Mouse (Mus musculus): Measurements from ENCODE around the gene Zdhhc7. TPM values are rescaled to one million over a fixed set of nuclear protein-coding genes. Genes with fewer than 3 reads are reported as not detected.

The Zdhhc7 gene
- total RNA-seq, 2 experiments from 2014 or later: 27.7 TPM

DNA sequence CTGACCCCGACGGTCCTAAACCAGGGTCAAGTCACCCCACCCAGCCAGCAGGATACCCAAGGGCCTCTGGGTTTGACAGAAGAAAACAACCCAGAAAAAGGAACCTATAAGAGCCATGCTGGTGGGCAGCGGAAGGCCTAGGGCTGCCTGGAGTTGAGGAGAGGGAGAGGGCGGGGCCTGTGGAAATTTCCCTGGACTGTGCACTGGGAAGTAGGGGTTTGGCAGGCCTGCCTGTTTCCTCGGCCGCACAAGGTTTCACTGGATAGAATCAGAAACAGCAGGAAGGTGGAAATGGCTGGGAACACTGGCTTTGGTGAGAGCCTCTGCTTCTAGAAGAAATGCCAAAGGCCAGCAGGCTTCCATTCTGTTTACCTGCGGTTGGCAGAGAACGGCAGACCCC lies 28.5 kb downstream of the Zdhhc7 start:
- intact Hi-C loops (cut with DNase I): no loop called here
- no peak for DNase-seq

DNA sequence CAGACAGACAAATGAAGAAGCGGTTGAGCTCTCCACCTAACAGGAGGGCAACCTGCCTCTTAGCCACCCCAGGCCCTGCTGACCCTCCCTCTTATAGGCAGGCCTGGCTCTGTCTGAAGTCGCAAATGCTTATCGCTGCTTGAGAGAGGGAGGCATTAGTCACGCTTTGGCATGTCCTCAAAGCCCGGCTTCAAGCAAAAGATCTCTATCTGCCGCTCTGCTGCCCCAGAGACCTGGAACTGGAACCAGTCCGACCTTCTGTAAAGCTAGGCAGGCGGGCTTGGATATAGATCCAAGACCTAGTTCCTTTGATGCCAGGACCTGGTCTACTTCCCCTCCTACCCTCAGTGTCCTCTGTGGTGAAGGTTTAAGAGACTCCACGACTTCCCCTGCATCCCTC lies 29.0 kb downstream of the Zdhhc7 start:
- intact Hi-C loops (cut with DNase I): no loop called here
- DNase-seq: peak; percentile 71

DNA sequence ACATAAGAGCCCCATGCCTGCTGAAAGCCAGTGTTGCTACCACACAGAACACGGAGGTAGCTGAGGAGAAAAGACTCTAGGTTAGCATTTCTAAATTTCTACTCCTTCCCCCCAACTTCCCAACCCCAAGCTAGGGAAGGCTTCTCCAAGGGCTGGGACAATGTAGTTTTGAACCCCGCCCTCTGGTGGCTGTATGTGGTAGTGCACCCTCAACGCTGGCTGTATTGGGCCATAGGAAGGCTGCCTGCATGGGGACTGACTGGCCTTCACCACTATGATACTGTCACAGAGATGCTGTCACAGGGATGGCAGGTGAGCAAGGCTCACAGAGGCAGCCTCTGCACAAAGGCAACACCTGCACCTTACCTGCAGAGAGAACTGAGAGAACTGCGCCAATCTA lies 29.6 kb downstream of the Zdhhc7 start:
- peak; percentile 87 for DNase-seq
- intact Hi-C loops (cut with DNase I): no loop called here

DNA sequence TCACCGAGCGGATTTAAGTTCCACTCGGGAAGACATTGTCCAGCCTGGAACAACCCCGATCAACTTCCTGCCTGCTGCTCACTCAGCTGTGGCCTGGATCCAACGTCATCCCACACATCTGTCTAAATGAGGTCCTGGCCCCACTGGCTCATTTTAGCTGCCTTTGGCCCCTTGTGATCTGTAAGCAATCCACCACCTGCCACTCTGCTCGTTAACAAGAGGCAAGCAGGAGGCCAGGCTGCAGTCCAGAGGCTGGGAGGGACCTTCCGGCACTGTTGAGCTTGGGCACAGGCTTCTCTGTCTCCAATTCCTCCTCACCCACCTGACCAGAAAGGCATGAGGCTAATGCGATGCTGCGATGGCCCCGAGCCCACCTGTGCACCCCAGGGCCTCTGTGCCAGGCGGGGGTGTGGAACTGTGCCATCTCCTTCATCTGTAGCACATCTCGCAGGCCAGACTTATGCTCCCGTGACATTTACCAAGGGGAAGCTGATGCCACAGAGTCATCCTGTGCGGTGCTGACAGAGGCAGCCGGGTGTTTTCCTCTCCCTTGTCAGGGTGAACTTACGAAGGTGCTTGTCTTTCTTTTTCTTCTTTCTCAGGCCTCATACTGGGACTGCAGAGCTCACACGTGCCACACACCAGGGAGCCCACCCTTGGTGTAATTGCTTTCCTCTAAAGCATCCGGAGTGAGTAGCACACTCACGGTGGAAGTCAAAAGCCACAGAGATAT lies 33.2 kb downstream of the Zdhhc7 start:
- peak; percentile 51 for DNase-seq
- intact Hi-C loops (cut with DNase I): no loop called here

DNA sequence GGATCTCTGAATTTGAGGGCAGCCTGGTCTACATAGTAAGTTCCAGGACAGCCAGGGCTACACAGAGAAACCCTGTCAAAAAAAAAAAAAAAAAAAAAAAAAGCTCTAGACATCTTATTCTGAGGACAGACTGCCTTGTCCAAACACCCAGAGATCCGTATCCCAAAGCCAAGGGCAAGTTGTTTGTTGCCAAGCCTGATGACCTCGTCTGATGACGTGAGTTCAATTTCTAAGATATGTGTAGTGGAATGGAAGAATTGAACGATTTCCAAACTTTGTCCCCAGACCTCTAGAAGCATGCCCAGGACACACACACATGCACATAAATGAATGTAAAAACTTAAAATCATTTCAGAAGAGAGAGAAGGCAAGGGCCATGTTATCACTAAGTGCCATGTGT lies 35.1 kb downstream of the Zdhhc7 start:
- intact Hi-C loops (cut with DNase I): no loop called here
- DNase-seq: no peak

DNA sequence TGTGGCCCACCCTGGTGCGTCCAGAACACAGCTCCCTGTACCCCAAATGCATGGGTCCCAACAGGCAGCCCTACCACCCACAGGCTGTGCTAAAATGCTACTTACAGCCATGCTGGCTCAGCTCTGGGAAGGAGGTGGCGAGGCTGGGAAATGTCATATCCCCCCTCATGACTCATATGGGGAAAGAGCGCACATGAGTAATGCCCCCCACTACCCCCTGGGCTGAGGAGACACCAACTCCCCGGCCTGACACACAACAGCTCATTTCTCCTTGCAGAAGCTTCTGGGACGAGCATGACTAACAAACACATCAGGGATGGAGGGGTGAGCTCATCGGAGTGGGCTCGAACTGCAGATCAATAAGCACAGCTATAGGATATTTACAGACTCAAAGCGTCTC lies 35.7 kb downstream of the Zdhhc7 start:
- intact Hi-C loops (cut with DNase I): no loop called here
- DNase-seq: no peak

DNA sequence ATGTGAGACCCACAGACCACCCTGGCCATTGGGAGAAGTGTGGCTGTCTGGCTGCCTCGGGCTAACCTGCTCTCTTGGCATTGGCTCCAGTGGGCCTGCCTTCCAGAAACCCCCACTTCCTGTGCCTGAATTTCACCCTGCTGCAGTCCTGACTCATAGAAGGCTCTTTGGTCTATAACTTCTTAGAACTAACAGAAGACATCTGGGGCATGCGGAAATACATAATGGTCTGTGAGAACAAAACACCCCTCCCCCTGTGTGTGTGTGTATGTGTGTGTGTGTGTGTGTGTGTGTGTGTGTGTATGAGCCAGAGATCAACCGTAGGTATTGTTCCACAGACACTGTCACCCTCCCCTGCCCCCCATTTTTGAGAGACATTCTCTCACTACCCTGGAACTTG lies 38.0 kb downstream of the Zdhhc7 start:
- intact Hi-C loops (cut with DNase I): no loop called here
- DNase-seq: no peak

DNA sequence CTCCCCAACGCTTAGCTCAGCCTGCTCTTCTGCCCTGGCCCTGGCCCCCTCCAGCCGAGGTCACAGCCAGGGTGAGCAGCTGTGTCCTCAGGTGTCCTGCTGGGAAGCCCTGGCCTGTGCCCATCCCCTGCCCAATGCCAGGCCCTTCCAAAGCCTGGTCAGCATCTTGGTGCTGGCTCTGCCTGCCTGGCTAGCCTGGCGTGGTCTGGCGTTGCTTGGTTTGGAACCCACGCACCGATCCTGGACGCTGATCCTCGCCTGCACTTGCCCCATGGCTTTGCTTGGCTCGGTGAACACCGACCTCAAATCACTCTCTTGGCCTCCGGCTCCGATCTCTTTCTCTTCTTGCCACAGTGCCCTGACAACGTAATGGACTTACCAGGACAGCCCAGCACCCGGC lies 38.5 kb downstream of the Zdhhc7 start:
- intact Hi-C loops (cut with DNase I): no loop called here
- DNase-seq: no peak

DNA sequence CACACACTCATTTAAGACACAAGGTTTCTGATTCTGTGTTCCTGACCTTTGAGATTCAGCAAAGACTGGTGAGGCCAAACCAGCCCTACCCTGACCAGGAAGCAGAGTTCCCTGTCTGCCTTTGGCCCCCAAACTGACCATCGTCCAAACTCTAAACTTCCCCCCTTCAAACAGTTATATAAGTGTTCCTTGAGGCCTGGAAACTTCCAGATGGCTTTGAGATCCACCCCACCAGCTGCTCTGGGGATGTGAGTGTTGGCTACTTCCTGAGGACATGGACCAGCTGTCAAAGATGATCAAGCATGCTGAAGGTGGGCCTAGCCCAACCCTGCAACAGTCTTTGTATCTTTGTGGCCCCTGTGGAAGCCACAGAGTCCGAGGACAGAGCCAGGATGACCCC lies 44.2 kb downstream of the Zdhhc7 start:
- intact Hi-C loops (cut with DNase I): no loop called here
- no peak for DNase-seq

DNA sequence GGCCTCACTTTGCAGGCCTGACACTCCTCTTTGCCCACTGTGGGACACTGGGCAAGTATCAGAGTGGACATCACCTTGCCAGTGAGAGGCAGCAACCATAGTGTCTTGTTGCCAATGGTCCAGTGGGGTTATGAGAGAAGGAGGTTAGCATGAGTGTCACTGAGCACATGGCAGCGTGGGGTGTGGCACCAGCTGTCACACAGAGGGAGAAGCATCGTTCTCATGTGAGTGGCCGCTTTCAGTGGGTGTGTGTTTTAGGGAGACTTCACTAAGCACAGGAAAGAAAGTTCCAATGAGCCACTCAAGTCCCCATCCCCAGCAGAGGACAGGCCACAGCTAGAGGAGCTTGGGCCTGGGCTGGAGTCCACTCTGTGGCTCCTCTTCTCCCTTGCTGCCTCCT lies 46.4 kb downstream of the Zdhhc7 start:
- DNase-seq: no peak
- intact Hi-C loops (cut with DNase I): no loop called here

DNA sequence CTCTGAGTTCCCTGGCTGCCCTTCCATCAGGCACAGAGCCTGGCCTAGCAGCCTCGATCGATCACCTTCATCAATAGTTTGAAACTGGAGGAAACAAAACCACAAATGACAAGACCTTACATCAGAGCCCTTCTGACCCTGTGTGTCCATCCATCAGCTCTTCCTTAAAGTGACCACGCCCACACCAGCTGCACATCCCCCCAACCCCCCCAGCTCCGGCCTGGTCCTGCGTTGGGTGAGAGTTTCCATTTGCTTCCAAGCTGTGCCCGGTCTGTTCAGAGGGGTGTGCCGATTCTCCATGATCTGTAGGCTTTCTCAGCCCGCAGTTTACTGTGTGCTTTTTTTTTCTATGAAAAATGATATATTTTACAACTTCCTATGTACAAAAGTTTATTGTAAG lies 49.0 kb downstream of the Zdhhc7 start:
- DNase-seq: no peak
- intact Hi-C loops (cut with DNase I): no loop called here

DNA sequence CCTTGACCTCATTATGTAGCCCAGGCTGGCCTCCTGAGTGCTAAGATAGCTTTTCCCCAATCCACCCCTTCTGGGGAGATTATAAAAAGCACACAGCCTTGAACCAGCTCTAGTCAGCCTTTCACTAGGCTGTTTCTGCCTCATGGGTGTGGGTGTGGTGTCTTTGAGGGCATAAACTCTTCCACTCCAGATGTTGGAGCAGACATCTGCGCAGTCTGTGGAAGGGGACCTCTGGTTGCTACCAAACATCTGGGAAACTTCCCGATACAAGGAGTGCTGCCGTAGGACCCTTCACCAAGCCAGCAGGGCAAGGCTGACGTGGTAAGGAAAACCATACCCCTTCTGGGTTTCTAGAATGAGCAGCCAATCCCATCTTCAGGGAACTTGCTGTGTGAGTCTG lies 49.4 kb downstream of the Zdhhc7 start:
- intact Hi-C loops (cut with DNase I): no loop called here
- no peak for DNase-seq

DNA sequence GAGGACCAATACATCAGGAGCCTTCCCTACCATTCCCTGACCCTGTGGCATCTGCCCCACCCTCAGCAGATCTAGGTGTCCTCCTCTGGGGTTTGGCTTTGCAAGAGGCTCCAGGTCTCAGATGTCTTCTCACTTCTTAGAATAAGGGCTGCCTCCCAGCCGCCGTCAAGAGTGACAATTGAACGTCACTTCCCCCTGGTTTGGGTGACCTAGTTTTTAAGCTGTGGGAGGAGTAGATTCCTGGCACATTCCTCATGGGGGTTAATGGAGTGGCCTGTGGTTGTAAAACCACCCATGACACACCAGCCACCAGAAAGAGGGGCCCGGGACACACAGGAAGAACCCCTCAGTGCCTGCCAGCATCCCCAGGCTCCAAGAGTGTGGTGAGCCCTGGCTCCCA lies 50.3 kb downstream of the Zdhhc7 start:
- intact Hi-C loops (cut with DNase I): no loop called here
- no peak for DNase-seq

DNA sequence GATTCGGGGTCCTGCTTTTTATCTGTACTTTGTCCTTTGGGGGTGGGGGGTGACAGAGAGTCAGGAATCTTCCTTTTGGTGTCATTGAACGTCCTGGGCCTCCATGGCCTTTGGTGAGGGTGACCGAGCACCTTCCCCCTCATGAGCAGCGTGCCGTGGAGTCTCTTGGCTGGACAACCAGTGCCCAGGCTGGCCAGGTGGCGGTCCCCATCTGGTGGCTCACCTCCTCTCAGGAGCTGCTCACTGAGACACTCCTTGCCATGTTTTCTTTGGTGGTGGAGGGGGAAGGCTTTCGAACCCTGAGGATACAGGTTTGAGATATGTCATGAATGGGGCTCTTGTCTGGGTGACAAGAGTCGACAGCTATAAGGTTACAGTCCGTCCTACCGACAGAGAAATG lies 50.9 kb downstream of the Zdhhc7 start:
- DNase-seq: no peak
- intact Hi-C loops (cut with DNase I): no loop called here

DNA sequence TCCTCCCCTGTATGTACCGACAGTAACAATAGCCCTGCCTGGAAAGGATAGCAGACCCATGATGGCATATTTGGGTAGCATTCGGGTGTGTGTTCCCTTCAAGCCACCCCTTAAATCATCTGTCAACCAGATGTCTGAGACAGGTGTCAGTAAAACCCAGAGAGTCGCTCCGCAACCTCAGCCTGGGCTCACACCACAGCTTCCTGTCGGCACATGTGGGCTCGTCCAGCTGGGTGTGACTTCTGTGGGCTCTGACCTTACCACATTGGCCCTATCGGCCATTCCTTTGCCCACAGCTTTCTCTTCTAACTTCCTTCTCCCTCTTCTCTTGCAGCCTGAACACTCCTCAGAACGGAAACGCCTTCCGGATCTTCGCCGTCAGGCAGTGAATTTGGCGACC lies 51.3 kb downstream of the Zdhhc7 start:
- DNase-seq: no peak
- intact Hi-C loops (cut with DNase I): no loop called here

DNA sequence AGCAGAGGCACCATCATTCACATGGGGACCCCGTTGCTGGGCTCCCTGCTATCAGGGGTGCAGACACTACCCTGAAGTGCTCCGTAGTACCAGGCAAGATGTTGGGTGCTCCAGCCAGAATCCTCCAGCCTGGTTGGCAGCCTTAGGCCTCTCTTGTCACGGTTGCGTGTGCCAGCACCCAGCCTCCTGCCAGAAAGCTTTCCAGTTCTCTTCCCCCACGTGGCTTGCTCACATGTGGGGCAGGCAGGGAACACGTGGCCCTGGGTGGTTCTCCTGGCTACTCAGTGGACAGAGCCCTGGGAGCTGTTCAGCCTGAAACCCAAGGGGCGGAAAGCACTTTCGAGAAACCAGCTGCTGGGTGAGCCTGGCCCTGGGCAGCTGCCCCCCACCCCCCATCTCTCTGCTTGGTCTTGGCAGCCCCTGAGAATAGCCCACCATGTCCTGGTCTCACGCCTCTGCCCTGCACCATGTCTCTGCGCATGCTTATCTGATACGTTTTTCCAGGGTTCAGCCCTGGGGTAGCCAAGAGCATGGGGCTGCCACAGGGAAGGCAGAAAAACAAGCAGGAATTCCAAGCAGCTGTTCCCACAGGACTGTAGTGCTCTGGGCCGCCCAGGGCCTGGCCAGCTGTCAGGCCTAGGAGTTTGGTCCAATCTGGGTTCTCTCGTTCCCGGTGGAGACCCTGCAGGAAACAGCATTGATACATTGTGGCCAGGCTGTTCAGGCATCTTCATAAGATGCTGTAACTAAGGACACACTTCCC lies 54.8 kb downstream of the Zdhhc7 start:
- peak; percentile 93 for DNase-seq
- intact Hi-C loops (cut with DNase I): no loop called here

DNA sequence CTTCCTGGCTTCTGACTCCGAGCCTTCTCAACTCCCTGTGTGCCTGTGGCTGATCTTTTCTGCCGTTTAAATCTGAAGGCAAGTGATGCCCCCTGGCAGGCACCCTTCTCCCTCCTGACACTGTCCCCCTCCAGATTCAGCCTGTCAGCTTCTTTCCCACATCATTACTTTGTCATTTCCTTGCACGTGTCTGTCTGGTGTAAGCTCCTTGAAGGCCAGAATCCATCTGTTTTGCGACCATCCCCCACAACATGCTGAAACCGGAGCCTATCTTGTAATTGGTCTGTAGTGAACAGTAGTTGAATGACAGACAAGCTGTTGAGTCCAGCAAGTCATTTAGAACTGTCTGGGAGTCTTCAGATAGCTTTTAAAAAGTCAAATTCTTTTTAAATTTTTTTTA lies 55.8 kb downstream of the Zdhhc7 start:
- intact Hi-C loops (cut with DNase I): no loop called here
- DNase-seq: no peak

DNA sequence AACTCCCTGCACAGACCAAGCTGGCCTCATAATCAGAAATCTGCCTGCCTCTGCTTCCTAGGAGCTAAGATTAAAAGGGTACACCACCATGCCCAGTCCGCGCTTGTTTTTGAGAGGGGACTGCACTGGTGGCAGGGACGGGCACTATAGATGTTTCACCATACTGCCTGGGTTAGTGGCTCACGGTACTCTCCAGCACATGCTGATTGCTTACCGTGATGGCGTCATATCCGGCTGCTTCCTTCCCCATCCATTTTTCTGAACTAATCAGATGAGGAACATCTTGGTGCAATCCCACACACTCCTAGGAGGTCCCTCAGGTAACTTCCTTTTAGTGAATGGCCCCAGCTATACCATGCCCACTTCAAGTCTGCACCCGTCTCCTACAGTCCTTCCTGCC lies 56.4 kb downstream of the Zdhhc7 start:
- intact Hi-C loops (cut with DNase I): no loop called here
- no peak for DNase-seq

DNA sequence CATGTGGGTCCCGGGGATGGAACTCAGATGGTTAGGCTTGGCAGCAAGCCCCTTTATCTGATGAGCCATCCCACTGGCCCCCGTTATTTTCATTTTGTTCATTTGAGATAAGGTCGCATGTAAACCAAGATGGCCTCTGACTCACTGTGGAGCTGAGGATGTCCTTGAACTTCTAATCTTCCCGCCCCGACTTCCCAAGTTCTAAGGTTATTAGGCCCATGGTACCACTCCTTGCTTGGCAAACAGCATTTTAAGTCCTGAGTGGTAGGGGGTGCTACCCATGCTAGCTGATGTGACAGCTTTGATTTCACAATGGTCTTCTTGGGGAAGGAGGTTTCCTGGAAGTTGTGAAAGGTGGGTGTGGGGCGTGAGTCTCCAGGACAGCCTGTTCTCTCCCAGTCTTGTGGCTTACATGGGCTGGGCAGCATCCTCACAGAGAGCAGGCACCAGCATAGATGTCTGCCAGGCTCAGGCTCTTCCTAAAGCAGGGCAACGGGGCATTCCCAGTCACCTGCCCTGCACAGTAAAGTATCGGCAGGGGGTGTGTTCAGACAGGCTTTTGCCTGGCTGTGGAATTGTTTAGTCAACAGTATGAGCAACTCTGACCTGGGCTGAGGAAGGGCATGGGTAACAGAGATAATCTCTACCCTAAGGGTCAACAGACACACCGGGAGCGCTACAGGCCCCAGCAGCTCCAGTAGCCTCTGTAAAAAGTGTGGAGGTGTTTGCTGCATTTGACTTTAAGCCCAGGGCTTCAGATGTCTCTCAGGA lies 58.6 kb downstream of the Zdhhc7 start:
- DNase-seq: no peak
- intact Hi-C loops (cut with DNase I): no loop called here

DNA sequence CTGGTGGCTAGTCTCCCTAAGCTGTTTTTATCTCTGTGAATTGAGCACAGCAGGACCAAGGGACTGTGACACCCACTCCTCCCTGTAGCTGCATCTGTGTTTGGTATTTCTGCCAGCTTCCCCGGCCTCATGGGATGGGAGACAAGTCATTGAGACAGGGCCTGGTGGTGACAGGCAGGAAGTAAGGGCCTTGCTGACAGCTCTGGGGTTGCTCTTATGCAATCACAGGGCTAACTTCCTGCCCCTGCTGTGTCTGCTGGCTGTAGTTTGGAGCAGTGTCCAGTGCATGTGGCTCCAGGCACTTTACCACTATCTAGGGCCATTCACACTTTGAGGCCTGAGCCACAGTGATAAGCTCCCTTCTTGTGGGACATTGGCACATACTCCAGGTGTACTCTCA lies 60.4 kb downstream of the Zdhhc7 start:
- no peak for DNase-seq
- intact Hi-C loops (cut with DNase I): no loop called here

DNA sequence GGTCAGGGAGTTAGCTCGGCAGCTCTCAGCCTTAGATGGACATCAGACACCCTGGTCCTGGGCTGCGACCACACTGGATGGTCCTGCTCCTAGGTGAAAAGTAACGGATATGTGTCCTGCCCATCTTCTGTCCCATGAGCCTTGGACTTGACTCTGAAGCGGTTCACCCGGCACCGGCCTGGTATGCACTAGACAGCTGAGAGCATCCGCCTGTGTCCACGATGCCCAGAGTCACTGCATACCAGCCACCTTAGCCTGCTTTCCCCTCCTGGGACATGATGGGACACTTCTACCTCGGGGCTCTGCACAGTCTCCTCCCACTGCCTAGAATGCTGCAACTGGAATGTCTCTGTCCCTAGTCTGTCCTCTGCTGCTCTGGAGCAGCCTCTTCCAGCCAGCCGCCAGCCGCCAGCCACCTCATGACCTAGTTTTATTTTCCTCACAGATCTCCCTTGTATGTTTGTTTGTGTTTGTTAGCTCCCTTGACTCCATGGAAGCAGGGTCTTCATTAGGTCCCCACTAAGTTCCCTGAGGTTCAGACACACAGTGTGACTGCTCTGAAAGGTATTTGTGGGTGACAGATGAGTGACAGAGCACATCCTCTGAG lies 61.9 kb downstream of the Zdhhc7 start:
- intact Hi-C loops (cut with DNase I): no loop called here
- DNase-seq: no peak
